Comparison of ENCODE assay signal across 14 mouse cellular contexts in genomic region chr13:94562652-94563339, GRCm38 (mm10).
DNase-seq lines count a peak whose midpoint lies in the region; ATAC-seq and TF ChIP-seq lines count a peak whose summit lies in the region.
"Had no signal": no experiment of that assay in that cellular context is flagged by ENCODE, and none has a peak within 500 bp of the region (broad histone marks: within the 10 kb centered on the region; RNA-seq: fewer than 3 reads in every experiment).

No protein-coding gene starts in this region.

- 0 out of 2 replicates have a peak, but pooled peaks have one; percentile 39 for ATAC-seq in forebrain, postnatal 0 days
- ATAC-seq in forebrain, embryonic 14.5 days: no peak
- ATAC-seq in midbrain, embryonic 11.5 days (ENCODE audit: low FRiP score): peak; percentile 76
- ATAC-seq in midbrain, postnatal 0 days (ENCODE audit: low FRiP score): no peak
- ATAC-seq in embryonic facial prominence, embryonic 14.5 days (ENCODE audit: low read depth): peak; percentile 47; the same call in 1 of the 2 replicates
- peak; percentile 15; the same call in 1 of the 2 replicates for ATAC-seq in midbrain, embryonic 14.5 days (ENCODE audit: low FRiP score, low TSS enrichment)
- ATAC-seq: hindbrain, embryonic 16.5 days had no signal

- H3K4me3 ChIP-seq in forebrain, postnatal 0 days (ENCODE audit: low read depth, low read length): no peak overlapping the region
- no peak overlapping the region for H3K4me3 ChIP-seq in forebrain, embryonic 14.5 days (ENCODE audit: low read depth, low read length)
- H3K4me3 ChIP-seq in midbrain, embryonic 11.5 days (ENCODE audit: low read depth, low read length): no peak overlapping the region
- H3K4me3 ChIP-seq in midbrain, postnatal 0 days (ENCODE audit: low read depth, low read length): no peak overlapping the region
- no peak overlapping the region for H3K4me3 ChIP-seq in embryonic facial prominence, embryonic 14.5 days (ENCODE audit: low read depth, low read length)
- H3K4me3 ChIP-seq in midbrain, embryonic 14.5 days (replicated peaks; ENCODE audit: low read depth, low read length): no peak overlapping the region
- H3K4me3 ChIP-seq: heart, embryonic 15.5 days; limb, embryonic 15.5 days; myocyte had no signal

- TF ChIP-seq CTCF in forebrain, postnatal 0 days (IDR thresholded peaks at IDR 0.05; ENCODE audit: low read depth): no peak
- no peak for TF ChIP-seq CTCF in midbrain, postnatal 0 days (IDR thresholded peaks at IDR 0.05)

- no peak overlapping the region for H3K9ac ChIP-seq in forebrain, postnatal 0 days
- H3K9ac ChIP-seq in forebrain, embryonic 14.5 days (ENCODE audit: low read length): no peak overlapping the region
- H3K9ac ChIP-seq in midbrain, embryonic 11.5 days (ENCODE audit: low read length): no peak overlapping the region
- H3K9ac ChIP-seq in midbrain, postnatal 0 days (replicated peaks; ENCODE audit: low read length, poor library complexity, severe bottlenecking): no peak overlapping the region
- H3K9ac ChIP-seq in embryonic facial prominence, embryonic 14.5 days (ENCODE audit: low read depth, low read length): no peak overlapping the region
- H3K9ac ChIP-seq in midbrain, embryonic 14.5 days (replicated peaks; ENCODE audit: low read length): no peak overlapping the region
- H3K9ac ChIP-seq: heart, embryonic 15.5 days; limb, embryonic 15.5 days had no signal

- DNase-seq in forebrain, postnatal 0 days: no peak
- DNase-seq in forebrain, embryonic 14.5 days (ENCODE audit: low spot score): no peak
- DNase-seq in midbrain, embryonic 11.5 days (ENCODE audit: low spot score, missing footprints): peak; percentile 89
- DNase-seq in midbrain, postnatal 0 days (ENCODE audit: low spot score): no peak
- peak; percentile 57 for DNase-seq in embryonic facial prominence, embryonic 14.5 days (ENCODE audit: low spot score)
- DNase-seq in midbrain, embryonic 14.5 days: peak; percentile 62
- no peak for DNase-seq in left cerebral cortex, adult 9 months (ENCODE audit: low spot score in 2 of 2)
- no peak for DNase-seq in heart, postnatal 10 days
- DNase-seq: cerebellum, adult 11-12 months; gastrocnemius, postnatal 25 days had no signal

- 0 out of 2 replicates have a peak, but pooled peaks cover 6% of the 10 kb centered on the region for H3K4me1 ChIP-seq in forebrain, postnatal 0 days (ENCODE audit: insufficient read depth)
- peaks cover 31% of the 10 kb centered on the region for H3K4me1 ChIP-seq in forebrain, embryonic 14.5 days (ENCODE audit: control insufficient read depth, insufficient read depth, low read length)
- H3K4me1 ChIP-seq in midbrain, embryonic 11.5 days (ENCODE audit: control insufficient read depth, insufficient read depth, low read length): peaks cover 20% of the 10 kb centered on the region
- H3K4me1 ChIP-seq in midbrain, postnatal 0 days (ENCODE audit: insufficient read depth, low read length): no peaks in the 10 kb centered on the region
- H3K4me1 ChIP-seq in embryonic facial prominence, embryonic 14.5 days (ENCODE audit: control insufficient read depth, insufficient read depth, low read length): no peaks in the 10 kb centered on the region
- peaks cover 18% of the 10 kb centered on the region for H3K4me1 ChIP-seq in midbrain, embryonic 14.5 days (ENCODE audit: control insufficient read depth, insufficient read depth, low read length)

- no peaks in the 10 kb centered on the region for H3K27me3 ChIP-seq in forebrain, postnatal 0 days (ENCODE audit: insufficient read depth, low read length)
- peaks cover 8% of the 10 kb centered on the region for H3K27me3 ChIP-seq in forebrain, embryonic 14.5 days (replicated peaks; ENCODE audit: control insufficient read depth, insufficient read depth, low read length)
- peaks cover 63% of the 10 kb centered on the region for H3K27me3 ChIP-seq in midbrain, embryonic 11.5 days (ENCODE audit: control insufficient read depth, insufficient read depth, low read length)
- H3K27me3 ChIP-seq in midbrain, postnatal 0 days (ENCODE audit: insufficient read depth, low read length): peaks cover 6% of the 10 kb centered on the region; the same call in 1 of the 2 replicates
- H3K27me3 ChIP-seq in embryonic facial prominence, embryonic 14.5 days (replicated peaks; ENCODE audit: control insufficient read depth, insufficient read depth, low read length): no peaks in the 10 kb centered on the region
- H3K27me3 ChIP-seq in midbrain, embryonic 14.5 days (ENCODE audit: control insufficient read depth, insufficient read depth, low read length): peaks cover 45% of the 10 kb centered on the region
- H3K27me3 ChIP-seq: heart, embryonic 15.5 days; limb, embryonic 15.5 days had no signal

- no peak overlapping the region for H3K27ac ChIP-seq in forebrain, postnatal 0 days (ENCODE audit: low read depth, low read length)
- H3K27ac ChIP-seq in forebrain, embryonic 14.5 days (ENCODE audit: low read depth, low read length): no peak overlapping the region
- no peak overlapping the region for H3K27ac ChIP-seq in midbrain, embryonic 11.5 days (ENCODE audit: low read depth, low read length)
- H3K27ac ChIP-seq in midbrain, postnatal 0 days (ENCODE audit: low read depth, low read length): no peak overlapping the region
- H3K27ac ChIP-seq in embryonic facial prominence, embryonic 14.5 days (replicated peaks; ENCODE audit: low read depth, low read length): no peak overlapping the region
- no peak overlapping the region for H3K27ac ChIP-seq in midbrain, embryonic 14.5 days (replicated peaks; ENCODE audit: low read depth, low read length)
- H3K27ac ChIP-seq: heart, embryonic 15.5 days; limb, embryonic 15.5 days had no signal

- no peak overlapping the region for H3K4me2 ChIP-seq in forebrain, postnatal 0 days (ENCODE audit: low read depth)
- H3K4me2 ChIP-seq in forebrain, embryonic 14.5 days (ENCODE audit: low read length): no peak overlapping the region
- no peak overlapping the region for H3K4me2 ChIP-seq in midbrain, embryonic 11.5 days
- H3K4me2 ChIP-seq in midbrain, postnatal 0 days (ENCODE audit: low read depth, low read length, poor library complexity, severe bottlenecking): no peak overlapping the region
- no peak overlapping the region for H3K4me2 ChIP-seq in embryonic facial prominence, embryonic 14.5 days (ENCODE audit: low read depth, low read length)
- no peak overlapping the region for H3K4me2 ChIP-seq in midbrain, embryonic 14.5 days (ENCODE audit: low read length)
- H3K4me2 ChIP-seq: heart, embryonic 15.5 days; limb, embryonic 15.5 days had no signal

- WGBS in forebrain, postnatal 0 days: 40% methylated on average over 9 of the region's 9 CpGs
- 26% methylated on average over 9 of the region's 9 CpGs for WGBS in forebrain, embryonic 14.5 days
- WGBS in midbrain, embryonic 11.5 days: 18% methylated on average over 9 of the region's 9 CpGs
- WGBS in midbrain, postnatal 0 days: 33% methylated on average over 9 of the region's 9 CpGs
- 24% methylated on average over 9 of the region's 9 CpGs for WGBS in embryonic facial prominence, embryonic 14.5 days
- WGBS in midbrain, embryonic 14.5 days: 10% methylated on average over 9 of the region's 9 CpGs

- intact Hi-C loops in heart, postnatal 10 days (cut with DNase I): loop anchor here (5.0 kb wide), 3 partner anchors 240 to 380 kb away; no protein-coding TSS in a partner anchor

- no peaks in the 10 kb centered on the region for H3K36me3 ChIP-seq in forebrain, postnatal 0 days (ENCODE audit: insufficient read depth)
- no peaks in the 10 kb centered on the region for H3K36me3 ChIP-seq in forebrain, embryonic 14.5 days (ENCODE audit: control insufficient read depth, insufficient read depth, low read length)
- no peaks in the 10 kb centered on the region for H3K36me3 ChIP-seq in midbrain, embryonic 11.5 days (ENCODE audit: control insufficient read depth, insufficient read depth, low read length)
- H3K36me3 ChIP-seq in midbrain, postnatal 0 days (ENCODE audit: insufficient read depth, low read length): no peaks in the 10 kb centered on the region
- H3K36me3 ChIP-seq in embryonic facial prominence, embryonic 14.5 days (ENCODE audit: control insufficient read depth, insufficient read depth, low read length): 0 out of 2 replicates have a peak, but pooled peaks cover 7% of the 10 kb centered on the region
- no peaks in the 10 kb centered on the region for H3K36me3 ChIP-seq in midbrain, embryonic 14.5 days (ENCODE audit: control insufficient read depth, insufficient read depth, low read length)
- H3K36me3 ChIP-seq: heart, embryonic 15.5 days had no signal

- no peaks in the 10 kb centered on the region for H3K9me3 ChIP-seq in forebrain, postnatal 0 days (ENCODE audit: low read length)
- H3K9me3 ChIP-seq in forebrain, embryonic 14.5 days (replicated peaks; ENCODE audit: control insufficient read depth, low read length): no peaks in the 10 kb centered on the region
- no peaks in the 10 kb centered on the region for H3K9me3 ChIP-seq in midbrain, embryonic 11.5 days (ENCODE audit: control insufficient read depth, low read length)
- H3K9me3 ChIP-seq in midbrain, postnatal 0 days (ENCODE audit: low read length): no peaks in the 10 kb centered on the region
- no peaks in the 10 kb centered on the region for H3K9me3 ChIP-seq in embryonic facial prominence, embryonic 14.5 days (ENCODE audit: control insufficient read depth, low read length)
- H3K9me3 ChIP-seq in midbrain, embryonic 14.5 days (ENCODE audit: control insufficient read depth, low read length): no peaks in the 10 kb centered on the region
- H3K9me3 ChIP-seq: heart, embryonic 15.5 days; limb, embryonic 15.5 days had no signal

Comparison
In these comparisons a context has a peak if more than half of its experiments do, and no peak if none do; other contexts are left out.
1. ATAC-seq: peak in forebrain, postnatal 0 days (single experiment), midbrain, embryonic 11.5 days (single experiment), embryonic facial prominence, embryonic 14.5 days (single experiment) and midbrain, embryonic 14.5 days (single experiment); none in forebrain, embryonic 14.5 days (single experiment) and midbrain, postnatal 0 days (single experiment).
2. DNase-seq: peak in midbrain, embryonic 11.5 days (single experiment), embryonic facial prominence, embryonic 14.5 days (single experiment) and midbrain, embryonic 14.5 days (single experiment); none in forebrain, postnatal 0 days (single experiment), forebrain, embryonic 14.5 days (single experiment), midbrain, postnatal 0 days (single experiment), left cerebral cortex, adult 9 months (0 of 2) and heart, postnatal 10 days (0 of 2).